Mouse (Mus musculus) ES-E14 (cell line): ENCODE measurements at regions not wholly inside any gene's neighbourhood (a gene's known extent, or its start where the extent isn't known, plus 50 kb on each side); places are given as distances from the start of the nearest gene placed in this dataset.

Source experiments
- HCFC1 ChIP-seq: IDR thresholded peaks from 2 replicates; pipeline ENCODE4 v1.6.1; 2012; ENCODE audit warnings: low read length, inconsistent platforms, borderline replicate concordance; ENCODE audit not compliant: insufficient read depth
- MAFK ChIP-seq: IDR thresholded peaks from 2 replicates; pipeline ENCODE4 v1.6.1; 2014; ENCODE audit warnings: mild to moderate bottlenecking, low read depth, low read length, inconsistent platforms; ENCODE audit not compliant: insufficient read depth
- ZC3H11A ChIP-seq: IDR thresholded peaks from 2 replicates; pipeline ENCODE4 v1.6.1; 2012; ENCODE audit warnings: low read depth, mild to moderate bottlenecking, inconsistent platforms, low read length, borderline replicate concordance
- ZNF384 ChIP-seq: IDR thresholded peaks from 2 replicates; pipeline ENCODE4 v1.6.1; 2012; ENCODE audit warnings: low read depth, low read length, inconsistent platforms

GRCm38 (mm10) chr8:26910186-26910585 lies 66.9 kb upstream of the Zfp703 start:
- TF ChIP-seq ZC3H11A: no peak
- TF ChIP-seq ZNF384: no peak
- TF ChIP-seq HCFC1: no peak
- no peak for TF ChIP-seq MAFK
